Mouse (Mus musculus) naive thymus-derived CD4-positive, alpha-beta T cell, adult 2 months (primary cell): Measurements from ENCODE around the gene Mapkapk3.

Experiments
- DNase-seq: peaks from one replicate; pipeline ENCODE4 v3.0.0-alpha.2; 2011; ENCODE audit warnings: low read depth

The Mapkapk3 gene

GRCm38 (mm10) chr9:107289211-107290076 lies at the start of gene Mapkapk3:
Gene Mapkapk3 (minus strand): TSS chr9:107289877.
- peak; percentile 96 for DNase-seq

- DNase-seq, result peak; percentile 91
These were observed 48.7 kb upstream of the Mapkapk3 start, which contains the start of gene Hemk1 for GRCm38 (mm10) chr9:107338172-107338883. Gene Hemk1 (minus strand): TSS chr9:107338350.

DNA sequence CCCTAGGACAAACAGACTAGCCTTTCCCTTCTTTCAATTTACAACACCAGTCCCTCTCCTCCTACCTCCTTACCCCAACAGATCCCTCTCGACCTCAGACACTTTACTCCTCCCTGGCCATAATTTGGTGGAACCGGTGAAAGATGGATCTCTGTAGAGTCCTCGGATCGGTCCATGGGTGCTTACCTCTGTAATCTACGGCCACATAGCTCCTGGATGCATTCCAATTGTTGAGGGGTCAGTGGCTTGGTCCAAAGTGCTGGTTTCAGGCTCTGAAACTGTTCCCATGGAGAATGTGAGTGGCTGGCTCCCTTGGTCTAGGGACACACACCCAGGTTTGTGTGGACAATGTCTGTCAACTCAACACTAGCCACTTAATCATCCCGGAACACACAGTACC lies 46.7 kb upstream of the Mapkapk3 start:
- DNase-seq, result no peak

DNA sequence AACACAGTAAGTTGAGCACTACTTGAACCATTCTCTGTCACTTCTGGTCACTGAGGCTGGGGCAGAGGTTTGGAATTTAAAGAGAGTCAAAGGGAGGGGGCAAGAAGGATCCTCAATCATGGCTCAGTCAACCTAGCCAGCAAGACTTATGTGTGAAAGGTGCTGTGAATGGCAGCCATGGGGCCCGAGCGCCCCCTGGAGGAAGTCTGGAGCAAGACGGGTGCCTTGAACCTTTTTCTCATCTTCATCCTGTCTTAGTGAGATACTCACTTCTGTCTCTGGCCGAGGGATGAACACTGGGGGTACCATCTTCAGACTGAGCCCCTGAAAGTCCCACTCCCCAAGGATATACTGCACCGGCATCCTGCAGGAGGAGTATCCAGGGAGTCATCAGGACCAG lies 46.2 kb upstream of the Mapkapk3 start:
- DNase-seq, result peak; percentile 89

DNA sequence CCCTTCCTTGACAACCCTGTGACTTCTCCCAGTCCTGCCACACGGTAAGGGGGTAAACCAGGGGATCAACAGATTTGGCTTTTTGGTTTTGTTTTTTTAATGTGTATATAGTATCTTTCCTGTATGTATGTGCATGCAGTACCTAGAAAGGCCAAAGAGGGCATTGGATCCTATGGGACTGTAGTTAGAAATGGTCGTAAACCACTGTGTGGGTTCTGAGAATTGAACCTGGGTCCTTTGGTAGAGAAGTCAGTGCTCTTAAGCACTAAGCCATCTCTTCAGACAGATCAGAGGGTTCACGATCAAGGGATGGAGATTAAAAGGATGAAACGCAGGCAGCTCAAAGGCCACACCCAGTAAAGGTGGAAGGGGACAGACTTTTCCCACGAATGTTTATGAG lies 45.4 kb upstream of the Mapkapk3 start:
- peak; percentile 57 for DNase-seq

DNA sequence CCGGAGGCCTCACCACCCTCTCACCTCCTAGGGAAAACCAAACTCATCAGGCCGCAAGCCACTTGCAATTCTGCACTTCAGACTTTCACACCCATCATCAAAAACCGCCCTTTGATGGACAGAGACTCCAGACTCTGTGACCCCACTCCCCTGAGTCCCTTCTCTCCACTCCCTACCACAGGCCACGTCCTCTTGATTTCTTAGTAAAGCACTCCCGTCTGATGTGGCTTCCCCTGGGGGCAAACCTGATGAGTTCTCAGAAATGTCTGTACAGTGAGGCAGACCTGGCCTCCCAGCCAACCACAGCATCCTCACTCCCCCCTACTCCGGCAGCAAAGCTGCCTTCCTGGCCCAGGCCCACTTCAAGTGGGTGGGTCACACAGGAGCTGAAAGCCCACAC lies 44.7 kb upstream of the Mapkapk3 start:
- peak; percentile 68 for DNase-seq

- DNase-seq, result peak; percentile 56
These were observed 44.0 kb upstream of the Mapkapk3 start for GRCm38 (mm10) chr9:107333686-107334085.

GRCm38 (mm10) chr9:107330791-107331190 lies 41.1 kb upstream of the Mapkapk3 start:
- no peak for DNase-seq

GRCm38 (mm10) chr9:107327879-107328620 lies 38.4 kb upstream of the Mapkapk3 start:
- DNase-seq, result no peak

GRCm38 (mm10) chr9:107325904-107326303 lies 36.2 kb upstream of the Mapkapk3 start:
- no peak for DNase-seq

DNA sequence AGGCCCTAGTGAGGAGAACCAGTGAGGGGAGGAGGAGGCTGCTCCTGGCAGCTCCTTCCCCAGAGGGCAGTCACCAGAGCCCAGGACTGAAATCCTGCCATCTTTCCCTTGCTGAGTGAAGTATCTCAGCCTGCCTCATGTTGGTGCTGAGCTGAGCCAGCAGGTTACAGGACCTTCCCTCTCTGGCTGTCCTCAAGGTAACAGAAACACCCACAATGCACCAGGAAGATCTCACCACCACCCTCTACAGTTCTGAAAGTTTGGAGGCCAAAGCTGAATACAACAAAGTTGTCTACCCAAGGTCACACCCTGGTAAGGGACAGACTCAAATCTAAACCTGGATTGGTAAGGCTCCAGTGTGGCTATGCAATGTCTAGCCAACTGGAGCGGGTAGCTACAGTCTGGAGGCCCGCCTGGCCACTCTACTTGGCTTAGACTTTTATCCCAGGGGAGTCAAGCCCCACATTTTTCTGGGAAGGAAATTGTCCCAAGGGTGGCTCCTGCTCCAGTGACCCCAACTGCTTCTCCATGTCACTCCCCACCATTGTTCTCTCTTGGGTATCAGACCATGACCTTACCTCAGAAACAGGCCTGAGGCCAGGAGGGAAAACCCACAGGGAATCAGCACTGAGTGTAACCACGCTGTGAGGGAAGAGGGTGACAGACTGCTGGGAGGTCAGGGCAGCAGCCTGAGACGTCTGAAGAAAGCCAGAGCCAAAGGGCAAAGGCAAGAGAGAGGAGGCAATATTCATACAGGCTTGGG lies 35.3 kb upstream of the Mapkapk3 start:
- DNase-seq, result no peak

GRCm38 (mm10) chr9:107323558-107323957 lies 33.9 kb upstream of the Mapkapk3 start:
- DNase-seq, result peak; percentile 41

GRCm38 (mm10) chr9:107322461-107323050 lies 32.9 kb upstream of the Mapkapk3 start:
- no peak for DNase-seq

DNA sequence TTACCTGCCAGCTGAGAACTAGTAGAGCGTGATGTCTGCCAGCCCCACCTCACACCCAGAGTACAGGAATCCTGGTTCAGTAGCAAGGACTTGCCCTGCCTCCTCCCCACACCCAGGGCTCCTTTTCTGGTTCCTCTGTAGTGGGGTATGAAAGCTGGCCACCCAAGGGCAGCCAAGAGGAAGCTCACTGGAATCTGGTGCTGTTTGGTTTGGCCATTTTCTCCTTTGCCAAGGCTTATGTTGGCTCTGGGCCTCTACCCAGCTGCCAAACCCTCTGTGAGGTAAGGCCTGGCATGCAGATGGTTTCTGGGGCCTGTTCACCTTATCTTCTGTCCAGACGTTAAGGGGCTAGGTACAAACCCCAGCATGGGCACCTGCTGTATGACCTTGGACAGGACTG lies 26.1 kb upstream of the Mapkapk3 start:
- no peak for DNase-seq

GRCm38 (mm10) chr9:107313926-107314325 lies 24.2 kb upstream of the Mapkapk3 start:
- DNase-seq, result no peak

DNA sequence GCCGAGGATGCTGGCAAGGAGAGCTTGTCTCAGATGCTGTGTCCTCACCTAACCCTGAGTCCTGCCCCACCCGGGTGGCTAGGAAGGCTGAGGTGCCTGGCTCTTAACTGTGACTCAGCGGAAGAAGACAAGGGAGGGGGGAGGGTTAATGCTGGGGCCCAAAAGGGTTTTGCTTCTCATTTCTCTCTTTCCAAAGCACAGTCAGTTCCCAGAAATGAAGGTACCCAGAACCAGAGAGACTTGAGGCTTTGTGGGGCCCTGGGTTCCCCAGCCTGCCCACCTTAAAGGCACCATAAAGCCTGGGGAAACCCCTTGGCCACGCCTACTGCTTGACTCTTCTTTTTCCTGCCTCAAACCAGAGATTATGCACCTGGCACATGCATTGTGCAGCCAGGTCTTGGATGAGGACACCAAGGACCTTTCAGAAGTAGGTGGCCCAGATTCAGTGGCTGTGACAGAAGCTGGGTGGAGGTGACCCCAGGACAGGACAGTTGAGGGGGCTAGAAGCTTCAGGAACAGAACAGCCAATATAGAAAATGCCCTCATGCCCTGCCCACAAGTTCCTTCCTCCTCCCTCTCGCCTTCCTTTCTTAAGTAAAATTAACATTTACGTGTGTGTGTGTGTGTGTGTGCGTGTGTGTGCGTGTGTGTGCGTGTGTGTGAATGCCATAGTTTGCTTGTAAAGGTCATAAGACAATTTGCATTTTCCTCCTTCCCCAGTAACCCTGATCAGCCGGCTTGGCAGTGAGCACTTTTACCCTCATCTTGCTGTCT lies 23.3 kb upstream of the Mapkapk3 start:
- DNase-seq, result peak; percentile 87

DNA sequence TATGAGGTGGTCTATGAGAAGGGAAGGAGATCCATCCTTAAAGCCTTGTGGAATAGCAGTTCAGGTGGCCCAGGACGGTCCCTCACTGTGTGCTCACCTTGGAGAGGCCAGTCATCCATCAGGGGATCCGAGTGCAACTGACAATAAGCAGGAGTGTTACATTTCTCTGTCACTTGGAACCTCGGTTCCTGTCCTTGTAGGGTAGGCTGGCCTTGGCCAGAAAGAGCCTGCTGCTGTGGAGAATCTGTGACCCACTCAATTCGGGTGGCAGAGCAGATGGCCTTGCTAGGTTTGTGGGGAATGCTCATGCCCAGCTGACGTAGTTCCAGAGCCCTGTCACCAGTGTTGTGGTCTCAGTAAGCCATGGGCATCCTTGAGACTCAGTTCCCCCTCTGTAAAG lies 19.9 kb upstream of the Mapkapk3 start:
- DNase-seq, result no peak

DNA sequence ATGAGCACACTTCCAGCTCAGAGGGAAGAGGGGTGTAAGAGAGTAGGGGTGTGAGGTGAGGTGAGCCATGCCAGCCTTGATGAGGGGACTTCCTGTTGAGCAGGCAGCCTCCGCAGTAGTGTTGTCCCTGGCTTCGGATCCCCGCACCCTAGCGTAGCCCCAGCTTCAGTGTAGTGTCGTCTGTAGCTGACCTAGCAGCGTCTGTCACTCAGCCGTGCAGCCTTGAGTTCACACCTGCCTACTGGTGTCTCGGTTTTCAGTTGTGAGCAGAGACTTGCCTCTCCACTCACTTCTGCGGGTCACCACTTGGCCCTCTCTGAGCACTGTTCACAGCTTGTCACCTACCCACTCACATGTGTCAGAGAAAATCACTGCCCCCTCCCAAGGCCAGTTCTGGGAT lies 19.5 kb upstream of the Mapkapk3 start:
- no peak for DNase-seq

DNA sequence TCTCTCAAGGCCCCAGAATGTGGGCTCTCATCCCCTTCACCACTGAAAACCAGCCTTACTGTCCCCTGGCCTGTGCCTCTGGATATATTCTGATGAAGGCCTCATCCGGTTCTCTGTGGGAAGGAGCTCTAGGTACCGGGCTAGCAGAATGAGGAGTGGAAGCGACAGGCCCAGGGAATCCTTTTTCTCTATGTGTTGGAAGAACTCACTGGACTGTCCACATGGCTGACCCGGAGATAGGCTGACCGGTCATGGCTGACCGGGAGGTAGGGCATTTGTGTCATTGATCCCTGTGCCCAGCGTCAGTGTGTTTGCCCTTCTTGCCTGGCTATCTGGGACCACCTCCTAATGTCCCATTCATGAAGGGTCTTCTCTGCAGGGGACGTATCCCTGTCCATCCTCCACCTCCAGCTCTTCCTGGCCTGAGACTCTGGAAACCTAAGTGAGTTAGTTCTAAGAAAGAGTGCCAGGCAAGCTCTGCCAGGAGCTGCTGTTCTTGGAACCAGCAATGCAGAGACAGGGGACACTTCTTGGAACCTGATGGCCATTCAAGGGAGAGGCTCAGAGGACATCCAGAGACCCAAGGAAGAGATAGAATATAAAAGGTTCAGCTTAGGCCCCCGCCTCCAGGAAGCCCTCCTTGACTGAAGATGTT lies 18.8 kb upstream of the Mapkapk3 start:
- DNase-seq, result no peak

DNA sequence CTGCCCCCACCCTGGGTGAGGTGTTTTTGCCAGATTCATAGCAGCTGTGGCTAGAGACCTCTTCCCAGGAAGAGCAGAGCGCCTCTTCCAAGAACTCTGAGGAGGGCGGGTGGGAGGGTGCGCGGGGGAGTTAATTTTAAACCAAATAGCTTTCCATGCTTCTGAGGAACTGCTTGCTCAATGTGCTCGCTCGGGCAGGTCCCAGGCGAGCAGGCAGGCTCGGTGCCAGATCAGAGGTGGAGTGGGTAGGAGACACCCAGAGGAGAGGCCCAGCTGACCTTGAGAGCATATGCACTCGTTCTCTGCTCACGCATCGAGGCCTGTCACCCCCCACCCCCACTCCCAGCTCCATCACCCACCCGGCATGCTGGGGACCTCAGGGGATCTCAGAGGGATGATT lies 18.2 kb upstream of the Mapkapk3 start:
- no peak for DNase-seq
